Mouse (Mus musculus): ENCODE data around the gene Fchsd2. TPM values are rescaled to one million over a fixed set of nuclear protein-coding genes. Genes with fewer than 3 reads are reported as not detected.

Fchsd2 gene
- polyA plus RNA-seq, 1 experiment: 1.8 TPM

DNA sequence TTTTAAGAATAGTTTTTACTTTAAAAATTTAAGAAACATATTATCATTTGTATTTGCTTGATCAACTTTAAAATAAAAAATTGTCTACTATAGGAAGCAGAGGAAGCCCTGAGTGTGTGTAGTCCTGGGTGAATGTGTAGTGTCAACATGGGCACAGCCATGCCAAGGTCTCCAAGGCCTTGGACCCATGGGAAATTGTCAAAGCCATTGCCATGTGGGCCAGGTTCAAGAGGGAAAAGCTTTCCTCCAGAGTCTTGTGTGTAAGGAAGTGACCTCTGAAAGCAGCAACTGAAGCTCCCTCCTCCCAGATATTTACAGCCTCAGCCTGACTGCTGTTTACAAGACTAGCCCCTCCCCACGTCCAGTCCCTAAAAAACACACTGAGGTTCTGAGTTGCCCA is 136.7 kb downstream of the Fchsd2 start:
- no peak overlapping the region for H3K4me3 ChIP-seq (replicated peaks)
- no peaks in the 10 kb centered on the region for H3K9me3 ChIP-seq
- no peaks in the 10 kb centered on the region for H3K27me3 ChIP-seq (replicated peaks)
- H3K4me1 ChIP-seq: peaks cover 50% of the 10 kb centered on the region
- no peak for TF ChIP-seq FLI1 (IDR thresholded peaks at IDR 0.05; ENCODE audit: low read length)
- no peak for TF ChIP-seq GATA1 (IDR thresholded peaks at IDR 0.05; ENCODE audit: borderline replicate concordance, low read length)
- H3K36me3 ChIP-seq (replicated peaks; ENCODE audit: low read length): peaks cover 15% of the 10 kb centered on the region

DNA sequence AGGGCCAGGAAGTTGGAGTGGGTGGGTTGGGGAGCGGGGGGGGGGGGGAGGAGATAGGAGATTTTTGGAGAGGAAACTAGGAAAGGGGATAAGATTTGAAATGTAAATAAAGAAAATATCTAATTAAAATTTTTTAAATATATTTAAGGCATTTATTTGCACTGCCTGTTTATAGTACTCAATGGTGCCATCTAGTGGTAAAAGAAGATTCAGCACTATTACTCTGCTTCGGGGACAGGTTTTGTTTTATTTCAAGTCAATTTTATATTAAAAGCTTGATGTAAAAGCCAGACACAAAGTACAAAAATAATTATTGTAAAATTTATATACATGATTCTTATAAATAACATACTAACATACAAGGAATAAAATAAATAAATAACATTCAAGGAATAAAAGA is 138.8 kb downstream of the Fchsd2 start:
- Histone ChIP-seq H3K4me3 (replicated peaks) (no peak overlapping the region), H3K9me3 (no peaks in the 10 kb centered on the region), H3K36me3 (replicated peaks; ENCODE audit: low read length) (peaks cover 22% of the 10 kb centered on the region), H3K27me3 (replicated peaks) (no peaks in the 10 kb centered on the region), H3K4me1 (peaks cover 48% of the 10 kb centered on the region)
- TF ChIP-seq GATA1 (IDR thresholded peaks at IDR 0.05; ENCODE audit: borderline replicate concordance, low read length): no peak
- no peak for TF ChIP-seq FLI1 (IDR thresholded peaks at IDR 0.05; ENCODE audit: low read length)

DNA sequence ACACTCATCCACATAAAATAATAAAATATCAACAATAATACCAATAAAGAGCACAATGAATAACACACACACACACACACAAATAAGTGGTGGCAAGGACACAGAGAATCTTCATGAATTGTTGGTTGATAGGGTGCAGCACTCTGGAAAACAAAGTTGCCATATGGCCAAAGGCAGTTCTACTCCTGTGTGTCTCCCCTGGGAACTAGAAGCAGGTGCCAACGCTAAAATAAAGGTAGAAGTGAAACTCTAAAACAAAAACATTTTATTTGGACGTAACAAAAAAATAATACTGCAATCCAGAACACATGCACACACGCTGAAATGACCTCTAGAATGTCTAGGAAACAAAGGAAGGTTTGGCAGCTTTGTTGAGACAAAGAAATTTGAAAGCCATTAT is 140.1 kb downstream of the Fchsd2 start:
- Histone ChIP-seq H3K4me1 (peaks cover 39% of the 10 kb centered on the region), H3K36me3 (replicated peaks; ENCODE audit: low read length) (peaks cover 30% of the 10 kb centered on the region), H3K27me3 (replicated peaks) (no peaks in the 10 kb centered on the region), H3K9me3 (no peaks in the 10 kb centered on the region), H3K4me3 (replicated peaks) (no peak overlapping the region)
- TF ChIP-seq FLI1 (IDR thresholded peaks at IDR 0.05; ENCODE audit: low read length) (no peak), GATA1 (IDR thresholded peaks at IDR 0.05; ENCODE audit: borderline replicate concordance, low read length) (no peak)

DNA sequence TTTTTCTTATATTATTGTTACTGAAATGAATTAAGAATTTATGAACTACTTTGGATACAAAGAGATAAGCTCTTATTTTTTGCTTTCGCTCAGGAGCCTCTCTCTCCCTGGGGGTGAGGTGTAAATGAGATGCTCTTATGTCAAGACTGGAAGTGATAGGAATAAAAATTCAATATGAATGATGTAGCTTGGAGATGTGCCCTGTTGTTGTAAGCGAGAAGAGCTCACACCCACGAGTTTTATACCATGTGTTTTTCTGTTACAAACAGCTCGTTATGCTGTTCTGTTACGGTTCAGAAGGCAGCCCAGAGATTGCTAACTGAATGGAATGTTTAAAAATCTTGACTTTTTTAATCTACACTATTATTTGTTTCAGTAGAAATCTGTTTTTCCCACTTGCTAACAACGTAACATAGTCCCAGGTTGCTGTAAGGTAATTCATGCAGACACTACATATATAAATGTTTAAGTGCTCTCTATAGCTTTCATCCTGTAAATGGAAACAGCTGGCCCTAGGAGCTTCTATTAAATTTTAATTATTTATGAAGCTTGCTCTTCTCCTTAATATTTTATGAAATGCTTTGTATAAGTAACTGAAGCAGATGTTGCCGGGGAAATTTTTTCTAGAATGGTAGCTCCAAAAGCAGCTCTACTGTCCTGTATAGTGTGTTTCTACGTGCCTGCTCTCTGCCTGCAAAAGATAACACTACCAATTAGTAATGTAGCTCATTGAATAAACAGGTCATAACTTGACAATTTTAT is 144.2 kb downstream of the Fchsd2 start:
- peaks cover 42% of the 10 kb centered on the region for H3K36me3 ChIP-seq (replicated peaks; ENCODE audit: low read length)
- TF ChIP-seq GATA1 (IDR thresholded peaks at IDR 0.05; ENCODE audit: borderline replicate concordance, low read length): no peak
- no peak for TF ChIP-seq FLI1 (IDR thresholded peaks at IDR 0.05; ENCODE audit: low read length)

DNA sequence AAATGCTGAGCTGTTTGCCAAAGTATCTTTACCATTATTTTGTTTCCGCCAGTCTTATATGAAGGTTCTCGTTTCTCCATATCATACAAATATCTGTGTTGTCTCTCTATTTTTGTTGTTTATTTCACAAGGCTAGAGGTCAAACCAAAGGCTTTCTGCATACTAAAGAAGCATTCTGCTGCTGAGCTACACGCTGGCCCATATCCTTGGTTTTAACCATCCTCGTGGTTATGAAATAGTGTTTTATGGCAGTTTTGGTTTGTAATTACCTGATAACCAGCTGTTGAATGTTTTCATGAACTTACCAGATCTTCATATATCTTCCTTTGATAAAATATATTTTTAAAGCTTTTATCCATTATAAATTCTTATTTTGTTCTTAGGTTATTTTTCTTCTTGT is 156.1 kb downstream of the Fchsd2 start:
- TF ChIP-seq GATA1 (IDR thresholded peaks at IDR 0.05; ENCODE audit: borderline replicate concordance, low read length) (no peak), FLI1 (IDR thresholded peaks at IDR 0.05; ENCODE audit: low read length) (no peak)
- Histone ChIP-seq H3K4me3 (replicated peaks) (no peak overlapping the region), H3K36me3 (replicated peaks; ENCODE audit: low read length) (peaks cover 58% of the 10 kb centered on the region), H3K9me3 (no peaks in the 10 kb centered on the region), H3K4me1 (peaks cover 17% of the 10 kb centered on the region), H3K27me3 (replicated peaks) (no peaks in the 10 kb centered on the region)

More for the DNA sequence above, 144.2 kb downstream of the Fchsd2 start:
- no peaks in the 10 kb centered on the region for H3K27me3 ChIP-seq (replicated peaks)
- H3K9me3 ChIP-seq: no peaks in the 10 kb centered on the region
- no peak overlapping the region for H3K4me3 ChIP-seq (replicated peaks)
- H3K4me1 ChIP-seq: peaks cover 7% of the 10 kb centered on the region; the same call in 1 of the 2 replicates

DNA sequence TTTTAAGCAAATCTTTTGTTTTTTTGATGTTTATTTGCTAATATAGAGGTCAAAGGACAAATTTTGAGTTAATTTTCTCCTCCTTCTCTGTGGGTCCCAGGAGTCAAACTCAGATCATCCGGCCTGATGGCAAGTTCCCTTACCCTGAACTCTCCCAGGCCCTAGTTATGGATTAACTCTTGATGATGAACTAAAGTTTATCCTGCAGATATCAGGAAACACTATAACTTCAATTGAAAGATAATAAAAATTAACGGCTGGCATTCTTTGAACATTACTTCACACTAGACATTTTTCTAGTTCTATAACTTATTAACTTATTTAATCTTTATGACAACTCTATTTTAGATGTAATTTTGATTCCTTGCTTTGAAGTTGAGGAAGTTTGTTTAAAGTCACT is 156.5 kb downstream of the Fchsd2 start:
- Histone ChIP-seq H3K27me3 (replicated peaks) (no peaks in the 10 kb centered on the region), H3K36me3 (replicated peaks; ENCODE audit: low read length) (peaks cover 56% of the 10 kb centered on the region), H3K4me1 (peaks cover 17% of the 10 kb centered on the region), H3K9me3 (no peaks in the 10 kb centered on the region), H3K4me3 (replicated peaks) (no peak overlapping the region)
- TF ChIP-seq FLI1 (IDR thresholded peaks at IDR 0.05; ENCODE audit: low read length): no peak
- TF ChIP-seq GATA1 (IDR thresholded peaks at IDR 0.05; ENCODE audit: borderline replicate concordance, low read length): no peak

DNA sequence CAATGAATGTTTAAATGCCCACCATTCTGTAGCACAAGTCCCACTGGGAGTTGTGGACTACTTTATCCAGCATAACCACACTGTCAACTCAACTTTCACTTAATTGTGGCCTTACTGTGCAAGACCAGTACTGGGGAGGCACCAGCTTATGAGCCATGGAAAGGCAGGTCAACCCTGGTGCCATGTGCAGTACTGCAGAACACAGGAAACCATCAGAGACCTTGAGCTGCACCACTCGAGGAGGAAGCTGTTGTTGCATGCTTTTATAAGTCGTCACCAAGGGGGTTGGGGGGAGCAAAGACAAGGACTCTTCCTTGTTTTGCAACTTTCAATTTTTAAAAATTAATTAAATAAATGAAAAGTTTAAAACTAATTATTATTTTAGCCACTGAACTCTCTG is 160.4 kb downstream of the Fchsd2 start:
- Histone ChIP-seq H3K4me1 (peaks cover 11% of the 10 kb centered on the region), H3K27me3 (replicated peaks) (no peaks in the 10 kb centered on the region), H3K9me3 (no peaks in the 10 kb centered on the region), H3K4me3 (replicated peaks) (no peak overlapping the region), H3K36me3 (replicated peaks; ENCODE audit: low read length) (peaks cover 57% of the 10 kb centered on the region)
- TF ChIP-seq GATA1 (IDR thresholded peaks at IDR 0.05; ENCODE audit: borderline replicate concordance, low read length) (no peak), FLI1 (IDR thresholded peaks at IDR 0.05; ENCODE audit: low read length) (no peak)

DNA sequence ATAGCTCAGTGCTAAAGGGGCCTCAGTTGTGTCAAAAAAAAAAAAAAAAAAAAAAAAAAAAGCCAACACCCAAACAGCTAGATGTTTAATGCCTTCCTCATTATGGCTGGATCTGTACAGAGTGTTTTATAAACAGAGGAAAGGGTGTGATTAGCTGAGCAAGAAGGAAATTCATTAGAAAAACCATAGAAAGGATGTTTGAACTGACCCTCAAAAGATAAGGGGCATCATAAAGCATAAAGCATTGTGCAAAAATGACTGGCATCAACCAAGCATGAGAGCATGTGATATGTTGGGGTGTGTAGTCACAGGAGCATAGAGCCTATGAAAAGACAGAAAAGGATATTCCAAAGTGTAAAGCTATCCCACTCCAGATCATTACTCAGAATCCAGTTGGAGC is 165.8 kb downstream of the Fchsd2 start:
- TF ChIP-seq FLI1 (IDR thresholded peaks at IDR 0.05; ENCODE audit: low read length) (no peak), GATA1 (IDR thresholded peaks at IDR 0.05; ENCODE audit: borderline replicate concordance, low read length) (no peak)
- Histone ChIP-seq H3K36me3 (replicated peaks; ENCODE audit: low read length) (peaks cover 68% of the 10 kb centered on the region), H3K27me3 (replicated peaks) (no peaks in the 10 kb centered on the region), H3K4me1 (peaks cover 14% of the 10 kb centered on the region), H3K4me3 (replicated peaks) (no peak overlapping the region), H3K9me3 (no peaks in the 10 kb centered on the region)

DNA sequence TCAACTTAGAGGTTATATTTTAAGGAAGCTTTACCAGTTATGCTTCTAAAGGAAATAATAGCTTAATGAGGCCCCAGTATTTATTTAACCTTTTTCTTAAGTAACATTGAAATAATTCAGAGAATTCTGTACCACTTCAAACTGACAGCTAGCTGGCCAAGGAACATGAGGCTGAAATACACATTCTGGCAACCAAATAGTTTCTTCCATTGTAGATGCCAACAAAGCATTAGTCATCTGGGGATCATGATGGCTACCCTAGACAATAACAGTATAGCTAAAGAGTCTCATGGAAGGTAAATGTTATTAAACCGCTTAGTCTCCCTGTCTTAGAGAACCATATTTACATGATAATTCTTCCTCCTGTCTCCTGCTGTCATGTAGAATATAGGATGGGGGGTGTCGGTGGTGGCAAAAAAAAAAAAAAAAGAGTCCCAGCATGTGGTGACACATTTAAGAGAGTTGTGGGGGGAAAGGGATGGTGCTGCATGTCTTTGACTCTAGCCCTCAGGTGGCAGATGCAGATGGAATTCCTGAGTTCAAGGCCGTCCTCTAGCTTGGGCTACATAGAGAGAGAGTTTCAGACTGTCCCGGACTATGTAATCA is 169.4 kb downstream of the Fchsd2 start:
- H3K9me3 ChIP-seq: no peaks in the 10 kb centered on the region
- H3K4me3 ChIP-seq (replicated peaks): no peak overlapping the region
- no peaks in the 10 kb centered on the region for H3K27me3 ChIP-seq (replicated peaks)
- TF ChIP-seq FLI1 (IDR thresholded peaks at IDR 0.05; ENCODE audit: low read length): no peak
- H3K36me3 ChIP-seq (replicated peaks; ENCODE audit: low read length): peaks cover 56% of the 10 kb centered on the region
- H3K4me1 ChIP-seq: peaks cover 38% of the 10 kb centered on the region

DNA sequence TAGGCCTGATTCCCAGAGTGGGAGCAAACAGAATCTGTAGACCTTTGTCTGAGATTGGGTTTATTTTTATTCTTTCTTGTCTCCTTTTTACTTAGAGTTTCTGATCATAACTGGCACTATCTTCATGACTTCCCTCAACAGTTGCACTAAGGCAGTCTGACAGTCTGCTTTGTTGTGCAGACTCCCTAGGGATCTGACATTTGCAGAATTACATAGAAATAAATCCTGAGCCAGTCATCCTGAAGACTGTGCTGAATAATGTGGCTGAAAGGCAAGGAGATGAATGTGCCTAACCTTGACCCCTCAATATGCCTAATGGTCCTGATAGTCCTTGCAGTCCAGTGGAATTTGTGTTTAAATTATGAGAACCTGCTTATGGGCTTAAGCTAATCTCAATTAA is 170.8 kb downstream of the Fchsd2 start:
- Histone ChIP-seq H3K36me3 (replicated peaks; ENCODE audit: low read length) (peaks cover 54% of the 10 kb centered on the region), H3K27me3 (replicated peaks) (no peaks in the 10 kb centered on the region), H3K9me3 (no peaks in the 10 kb centered on the region), H3K4me3 (replicated peaks) (no peak overlapping the region), H3K4me1 (peaks cover 50% of the 10 kb centered on the region)
- TF ChIP-seq GATA1 (IDR thresholded peaks at IDR 0.05; ENCODE audit: borderline replicate concordance, low read length) (no peak), FLI1 (IDR thresholded peaks at IDR 0.05; ENCODE audit: low read length) (no peak)
